Mouse (Mus musculus) liver, adult 2 months (tissue): ENCODE measurements at regions not wholly inside any gene's neighbourhood (a gene's known extent, or its start where the extent isn't known, plus 50 kb on each side); places are given as distances from the start of the nearest gene placed in this dataset.

ENCODE experiments used
- CTCF ChIP-seq: fragments of 200-500 bp; IDR thresholded peaks from 2 replicates; pipeline ENCODE4 v1.5.1; 2011; ENCODE audit warnings: low read depth, low read length, control low read depth
- POLR2A ChIP-seq: fragments of 200-500 bp; IDR thresholded peaks from 2 replicates; pipeline ENCODE4 v1.6.1; 2011; ENCODE audit warnings: low read length, control low read depth; ENCODE audit not compliant: insufficient read depth; ENCODE audit errors: extremely low read depth

- TF ChIP-seq POLR2A: no peak
- no peak for TF ChIP-seq CTCF
Observed at GRCm38 (mm10) chr8:10747150-10747549, 261.1 kb downstream of the Irs2 start.
